Mouse (Mus musculus): ENCODE data around the gene Slc30a2.
A peak's percentile ranks its signal among the peaks of the same experiment; 100 is the strongest.

The Slc30a2 gene

DNA sequence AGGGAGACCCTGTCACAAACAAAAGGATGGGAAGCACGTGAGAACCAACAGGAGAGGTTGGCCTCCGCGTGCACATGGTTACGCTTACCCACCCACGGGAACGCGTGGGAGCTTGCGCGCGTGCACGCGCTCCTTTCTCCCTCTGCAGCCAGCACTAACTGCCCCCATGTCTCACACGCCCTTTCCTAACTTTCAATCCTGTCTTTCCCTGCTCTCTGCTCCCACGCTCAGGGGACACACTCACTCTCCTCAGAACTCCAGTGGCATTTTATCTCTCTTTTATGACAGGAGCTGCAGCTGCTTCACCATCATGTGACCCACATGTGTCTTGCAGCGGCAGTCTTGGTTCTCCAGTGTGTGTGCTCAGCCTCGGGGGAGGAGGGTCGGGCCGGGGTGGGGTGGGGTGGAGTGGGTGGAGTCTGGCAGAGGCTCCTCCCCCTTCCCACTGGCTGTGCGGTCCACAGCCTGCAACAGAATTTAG, 58.2 kb downstream of the Slc30a2 start:
- DNase-seq = peak; percentile 46 to 80

DNA sequence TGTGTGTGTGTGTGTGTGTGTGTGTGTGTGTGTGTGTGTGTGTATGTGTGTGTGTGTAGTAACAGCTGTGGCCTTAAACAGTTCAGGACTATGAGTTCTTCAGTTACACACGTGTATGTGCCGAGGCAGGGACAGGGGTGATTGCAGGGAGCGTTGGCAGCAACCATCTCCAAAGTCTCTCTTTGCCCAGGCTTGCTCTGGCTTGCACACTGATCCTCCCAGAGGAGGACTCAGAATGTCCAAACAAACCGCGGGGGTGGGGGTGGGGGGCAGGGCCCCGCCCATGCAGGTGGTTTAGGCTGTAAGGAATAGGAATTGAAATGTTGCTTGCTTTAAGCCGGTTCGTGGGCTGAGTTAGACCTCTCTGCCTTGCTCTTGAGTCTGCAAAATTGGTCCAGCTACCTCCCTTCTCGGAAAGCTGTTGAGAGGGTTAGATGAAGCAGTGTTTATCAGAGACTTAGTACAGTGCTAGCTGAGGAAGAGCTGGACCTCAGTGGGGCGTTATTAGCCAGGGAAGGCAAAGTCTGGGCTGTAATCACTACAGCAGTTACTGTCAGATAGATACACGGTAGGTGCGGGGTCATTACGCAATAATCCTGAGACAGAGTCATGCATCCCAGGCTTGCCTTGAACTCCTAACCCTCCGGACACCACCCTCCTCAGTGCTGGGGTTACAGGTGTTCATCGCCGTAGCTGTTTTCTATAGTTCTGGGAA, 59.0 kb downstream of the Slc30a2 start:
- DNase-seq = no peak

DNA sequence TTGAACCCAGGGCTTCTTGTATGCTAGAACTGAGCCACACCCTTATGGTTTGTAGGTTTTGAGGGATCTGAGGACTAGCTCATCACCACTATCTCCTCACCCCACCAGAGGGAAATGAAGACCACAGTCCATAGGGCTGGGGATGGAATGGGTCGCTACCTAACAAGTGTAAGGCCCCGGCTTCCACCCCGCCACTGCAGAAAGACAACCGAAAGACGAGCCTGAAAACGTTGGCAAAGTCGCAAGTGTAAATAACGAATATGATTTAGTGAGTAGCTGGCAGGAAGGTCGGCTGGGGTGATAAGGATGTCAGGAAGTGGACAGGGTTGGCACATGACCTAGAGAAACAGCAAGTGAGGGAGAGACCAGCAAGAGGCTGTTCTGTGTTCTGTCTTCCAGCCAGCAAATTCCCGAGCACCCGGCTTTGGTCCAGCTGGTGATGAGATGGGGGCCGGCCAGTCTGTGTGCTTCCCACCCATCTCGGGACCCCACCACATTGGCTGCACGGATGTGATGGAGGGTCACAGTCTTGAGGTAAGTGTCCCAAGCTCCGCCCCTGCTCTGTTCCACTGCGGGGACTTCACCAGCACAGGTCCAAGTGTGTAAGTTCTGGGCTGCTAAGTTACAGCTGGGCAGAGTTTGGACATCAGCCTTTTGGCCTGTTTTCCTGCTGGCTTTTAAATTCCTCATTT, 59.7 kb downstream of the Slc30a2 start:
- DNase-seq = peak in 1 of 2 experiments; percentile 47

DNA sequence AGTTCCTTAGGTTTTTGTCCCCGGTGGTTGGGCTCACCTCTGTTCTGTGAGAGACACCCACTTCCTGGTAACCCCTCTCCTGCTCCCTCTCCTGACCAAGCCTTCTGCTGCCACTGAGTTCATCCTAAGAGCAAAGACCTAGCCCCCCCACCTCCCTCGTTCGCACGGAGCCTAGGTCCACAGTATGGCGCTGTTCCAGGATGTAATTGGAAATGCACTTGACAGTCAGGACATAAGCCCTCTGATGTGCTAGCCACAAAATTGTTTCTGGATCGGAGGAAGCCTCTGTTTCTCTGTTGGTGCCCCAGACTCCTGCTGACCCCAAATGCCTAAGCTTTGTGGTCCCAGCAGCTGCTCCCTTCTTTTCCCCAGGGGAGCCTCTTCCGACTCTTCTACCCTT, 60.7 kb downstream of the Slc30a2 start:
- DNase-seq = no peak
